Mouse (Mus musculus) hindbrain, embryonic 14.5 days (tissue): Measurements from ENCODE around the gene Chd4. TPM values are rescaled to one million over a fixed set of nuclear protein-coding genes. Genes with fewer than 3 reads are reported as not detected.
A peak's percentile ranks its signal among the peaks of the same experiment; 100 is the strongest.

Experiments used
- ATAC-seq: fragments of 200-750 bp; cut with Nextera tagmentation; 2 replicates; pipeline ENCODE4 v1.8.0; 2017; ENCODE audit warnings: moderate number of reproducible peaks, mild to moderate bottlenecking, moderate TSS enrichment, moderate library complexity; ENCODE audit not compliant: low FRiP score
- DNase-seq: peaks from one replicate; pipeline ENCODE4 v3.0.0-alpha.2; 2015; ENCODE audit warnings: low spot score
- H3K27ac ChIP-seq: fragments of 300-500 bp; sonication (generic); 2 replicates; pipeline ENCODE4 v1.5.1; 2014; ENCODE audit warnings: mild to moderate bottlenecking, moderate library complexity
- H3K27me3 ChIP-seq: fragments of 300-500 bp; sonication (generic); 2 replicates; pipeline ENCODE4 v1.6.1; 2014; ENCODE audit warnings: mild to moderate bottlenecking, low read length, mixed read lengths; ENCODE audit not compliant: control insufficient read depth, insufficient read depth
- H3K36me3 ChIP-seq: fragments of 300-500 bp; sonication (generic); replicated peaks from 2 replicates; pipeline ENCODE4 v1.6.1; 2014; ENCODE audit not compliant: control insufficient read depth, insufficient read depth
- H3K4me1 ChIP-seq: fragments of 300-500 bp; sonication (generic); replicated peaks from 2 replicates; pipeline ENCODE4 v1.6.1; 2014; ENCODE audit warnings: antibody characterized with exemption, low read length, mixed read lengths; ENCODE audit not compliant: control insufficient read depth, insufficient read depth
- H3K4me2 ChIP-seq: fragments of 300-500 bp; sonication (generic); replicated peaks from 2 replicates; pipeline ENCODE4 v1.6.1; 2014; ENCODE audit warnings: mild to moderate bottlenecking, moderate library complexity
- H3K4me3 ChIP-seq: fragments of 300-500 bp; sonication (generic); replicated peaks from 2 replicates; pipeline ENCODE4 v1.5.1; 2014; ENCODE audit warnings: mild to moderate bottlenecking, low read length
- H3K9ac ChIP-seq: fragments of 300-500 bp; sonication (generic); 2 replicates; pipeline ENCODE4 v1.6.1; 2014
- H3K9me3 ChIP-seq: fragments of 300-500 bp; sonication (generic); 2 replicates; pipeline ENCODE4 v1.6.1; 2016; ENCODE audit warnings: low read length; ENCODE audit not compliant: control insufficient read depth
- WGBS: fragments of 180-500 bp; shearing (Covaris S2); extraction: QIAGEN DNeasy Blood & Tissue Kit; methylation state at CpG from one replicate; pipeline ENCODE4 v1.1.7; 2014; 5-methylcytosine and 5-hydroxymethylcytosine counted together
- polyA plus RNA-seq: library from polyadenylated mRNA; unstranded; fragments of >200 nt; fragmentation: Nextera tagmentation; extraction: Ambion mirVana; gene quantifications from 2 replicates; pipeline ENCODE4 v1.2.1, GENCODE M21; 2014

Chd4 gene
- polyA plus RNA-seq, 1 experiment from 2014 or later: 78.0 TPM

GRCm38 (mm10) chr6:125088561-125089321, 7.0 kb upstream of the Chd4 start:
- ATAC-seq: peak; percentile 86
- peak overlapping the region; percentile 48; the same call in 1 of the 2 replicates for H3K4me2 ChIP-seq
- peak overlapping the region; percentile 94 for H3K27ac ChIP-seq
- WGBS: under 1% methylated on average over 20 of the region's 20 CpGs
- peaks cover 22% of the 10 kb centered on the region for H3K4me1 ChIP-seq
- no peaks in the 10 kb centered on the region for H3K36me3 ChIP-seq
- peak; percentile 76 for DNase-seq
- no peaks in the 10 kb centered on the region for H3K27me3 ChIP-seq
- H3K9ac ChIP-seq: peak overlapping the region; percentile 35
- no peaks in the 10 kb centered on the region for H3K9me3 ChIP-seq
- no peak overlapping the region for H3K4me3 ChIP-seq

GRCm38 (mm10) chr6:125089521-125090321, 6.1 kb upstream of the Chd4 start:
- ATAC-seq (peak; percentile 79), DNase-seq (peak; percentile 47)
- Histone ChIP-seq H3K4me1 (peaks cover 22% of the 10 kb centered on the region), H3K27ac (peak overlapping the region; percentile 94), H3K9me3 (no peaks in the 10 kb centered on the region), H3K36me3 (no peaks in the 10 kb centered on the region), H3K4me2 (peak overlapping the region; percentile 48), H3K27me3 (no peaks in the 10 kb centered on the region), H3K9ac (peak overlapping the region; percentile 49), H3K4me3 (peak overlapping the region; percentile 2; the same call in 1 of the 2 replicates)
- WGBS: 3% methylated on average over 14 of the region's 15 CpGs

GRCm38 (mm10) chr6:125090341-125091085, 5.3 kb upstream of the Chd4 start:
- H3K4me3 ChIP-seq: no peak overlapping the region
- no peaks in the 10 kb centered on the region for H3K9me3 ChIP-seq
- DNase-seq: no peak
- no peaks in the 10 kb centered on the region for H3K27me3 ChIP-seq
- peak overlapping the region; percentile 48 for H3K4me2 ChIP-seq
- H3K4me1 ChIP-seq: peaks cover 25% of the 10 kb centered on the region
- 51% methylated on average over 10 of the region's 10 CpGs for WGBS
- peak overlapping the region; percentile 49 for H3K9ac ChIP-seq
- H3K36me3 ChIP-seq: no peaks in the 10 kb centered on the region
- no peak for ATAC-seq
- H3K27ac ChIP-seq: peak overlapping the region; percentile 94

- 94% methylated on average over 5 of the region's 5 CpGs for WGBS
- Histone ChIP-seq H3K9me3 (no peaks in the 10 kb centered on the region), H3K4me1 (peaks cover 28% of the 10 kb centered on the region), H3K4me2 (no peak overlapping the region), H3K27ac (no peak overlapping the region), H3K9ac (no peak overlapping the region), H3K27me3 (no peaks in the 10 kb centered on the region), H3K36me3 (no peaks in the 10 kb centered on the region), H3K4me3 (no peak overlapping the region)
- ATAC-seq (no peak), DNase-seq (no peak)
Measured at GRCm38 (mm10) chr6:125092372-125092771, 3.4 kb upstream of the Chd4 start.

GRCm38 (mm10) chr6:125094843-125095242, 938 bp upstream of the Chd4 start:
- no peak overlapping the region for H3K4me3 ChIP-seq
- H3K27ac ChIP-seq: peak overlapping the region; percentile 96
- peaks cover 38% of the 10 kb centered on the region for H3K4me1 ChIP-seq
- no peak overlapping the region for H3K9ac ChIP-seq
- DNase-seq (no peak), ATAC-seq (no peak)
- peaks cover 17% of the 10 kb centered on the region; the same call in 1 of the 2 replicates for H3K36me3 ChIP-seq
- H3K27me3 ChIP-seq: no peaks in the 10 kb centered on the region
- no peaks in the 10 kb centered on the region for H3K9me3 ChIP-seq
- H3K4me2 ChIP-seq: peak overlapping the region; percentile 81; the same call in 1 of the 2 replicates
- WGBS: 63% methylated on average over 3 of the region's 3 CpGs

- Histone ChIP-seq H3K36me3 (peaks cover 31% of the 10 kb centered on the region), H3K4me2 (peak overlapping the region; percentile 81), H3K4me1 (peaks cover 33% of the 10 kb centered on the region), H3K27ac (peak overlapping the region; percentile 96), H3K27me3 (no peaks in the 10 kb centered on the region), H3K9me3 (no peaks in the 10 kb centered on the region), H3K9ac (peak overlapping the region; percentile 92), H3K4me3 (peak overlapping the region; percentile 84)
- DNase-seq (no peak), ATAC-seq (no peak)
- under 1% methylated on average over 24 of the region's 32 CpGs for WGBS
Measured at GRCm38 (mm10) chr6:125096279-125096596, 457 bp downstream of the Chd4 start.

- ATAC-seq (peak; percentile 49), DNase-seq (no peak)
- peak overlapping the region; percentile 81 for H3K4me2 ChIP-seq
- WGBS: under 1% methylated on average over 35 of the region's 44 CpGs
- no peaks in the 10 kb centered on the region for H3K9me3 ChIP-seq
- peaks cover 36% of the 10 kb centered on the region for H3K36me3 ChIP-seq
- peak overlapping the region; percentile 96 for H3K27ac ChIP-seq
- H3K4me3 ChIP-seq: peak overlapping the region; percentile 84
- peak overlapping the region; percentile 92 for H3K9ac ChIP-seq
- peaks cover 33% of the 10 kb centered on the region for H3K4me1 ChIP-seq
- H3K27me3 ChIP-seq: no peaks in the 10 kb centered on the region
Measured at GRCm38 (mm10) chr6:125096597-125097345, 990 bp downstream of the Chd4 start.

- H3K9me3 ChIP-seq: no peaks in the 10 kb centered on the region
- H3K4me1 ChIP-seq: peaks cover 33% of the 10 kb centered on the region
- H3K4me3 ChIP-seq: peak overlapping the region; percentile 84
- ATAC-seq (no peak; the same call in 1 of the 2 replicates), DNase-seq (no peak)
- peak overlapping the region; percentile 96 for H3K27ac ChIP-seq
- peak overlapping the region; percentile 92 for H3K9ac ChIP-seq
- WGBS: under 1% methylated on average over 12 of the region's 12 CpGs
- H3K4me2 ChIP-seq: peak overlapping the region; percentile 81
- no peaks in the 10 kb centered on the region for H3K27me3 ChIP-seq
- H3K36me3 ChIP-seq: peaks cover 42% of the 10 kb centered on the region
Measured at GRCm38 (mm10) chr6:125097346-125097689, 1.5 kb downstream of the Chd4 start.
